Mouse (Mus musculus) spleen, adult 2 months (tissue): Measurements from ENCODE around the gene Txndc15. TPM values are rescaled to one million over a fixed set of nuclear protein-coding genes. Genes with fewer than 3 reads are reported as not detected.

Experiments
- DNase-seq, 2 experiments: peaks; one replicate each; pipeline versions ENCODE4 v3.0.0 to v3.0.0-alpha.2; 2012 to 2021; ENCODE audit warnings: low spot score in 2 of 2, low read depth in 1 of 2
- H3K27ac ChIP-seq: fragments of 200-500 bp; 2 replicates; pipeline ENCODE4 v1.5.1; 2012; ENCODE audit warnings: low read length, inconsistent platforms; ENCODE audit not compliant: insufficient read depth
- H3K27me3 ChIP-seq: fragments of 200-500 bp; 2 replicates; pipeline ENCODE4 v1.6.1; 2012; ENCODE audit warnings: mild to moderate bottlenecking, moderate library complexity, low read length, inconsistent platforms; ENCODE audit not compliant: control insufficient read depth, insufficient read depth
- H3K36me3 ChIP-seq: fragments of 200-500 bp; 2 replicates; pipeline ENCODE4 v1.6.1; 2012; ENCODE audit warnings: mild to moderate bottlenecking, low read length, inconsistent platforms; ENCODE audit not compliant: control insufficient read depth, insufficient read depth
- H3K4me1 ChIP-seq: fragments of 200-500 bp; 2 replicates; pipeline ENCODE4 v1.6.1; 2011; ENCODE audit warnings: inconsistent platforms; ENCODE audit not compliant: control insufficient read depth, insufficient read depth, insufficient read length
- H3K4me3 ChIP-seq: fragments of 200-500 bp; 2 replicates; pipeline ENCODE4 v1.5.1; 2011; ENCODE audit warnings: mild to moderate bottlenecking, inconsistent platforms; ENCODE audit not compliant: insufficient read depth, insufficient read length; ENCODE audit errors: extremely low read depth
- CTCF ChIP-seq: fragments of 200-500 bp; IDR thresholded peaks from 2 replicates; pipeline ENCODE4 v1.5.1; 2011; ENCODE audit warnings: mild to moderate bottlenecking, inconsistent platforms; ENCODE audit not compliant: insufficient read depth, insufficient read length, insufficient replicate concordance; ENCODE audit errors: extremely low read depth
- POLR2A ChIP-seq: fragments of 200-500 bp; IDR thresholded peaks from 2 replicates; pipeline ENCODE4 v1.6.1; 2011; ENCODE audit warnings: low read depth, low read length, inconsistent platforms
- WGBS: fragments of 180-500 bp; shearing (Covaris S2); methylation state at CpG from one replicate; pipeline ENCODE4 v1.1.7; 2018; 5-methylcytosine and 5-hydroxymethylcytosine counted together
- polyA plus RNA-seq: library from polyadenylated mRNA; depleted of rRNA; stranded (reverse); fragments of >200 nt; gene quantifications from 2 replicates; pipeline ENCODE4 v1.2.3, GENCODE M21; 2012; rRNA removed

Txndc15 gene
- polyA plus RNA-seq, 1 experiment: 18.6 TPM

DNA sequence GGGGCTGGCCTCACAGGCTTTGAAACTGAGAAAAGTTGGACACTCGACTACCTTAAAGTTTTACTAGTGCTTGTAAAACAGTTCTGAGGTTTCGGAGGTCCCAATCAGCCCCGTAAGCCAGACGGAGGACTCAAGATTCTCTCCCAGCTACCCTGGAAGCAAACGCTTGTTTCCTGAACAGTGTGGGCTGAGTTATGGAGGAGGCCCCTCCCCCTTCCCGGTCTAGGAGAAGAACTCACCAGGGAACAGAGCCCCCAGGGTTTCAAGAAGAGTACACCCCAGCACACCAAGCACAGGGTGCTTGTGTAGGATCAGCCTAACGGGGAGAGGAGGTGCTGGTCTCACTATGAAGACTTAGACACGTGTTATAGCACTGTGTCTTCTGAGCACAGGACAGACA, 42.3 kb downstream of the Txndc15 start:
- no peak for DNase-seq
- no peak overlapping the region for H3K27ac ChIP-seq
- 70% methylated on average over 8 of the region's 8 CpGs for WGBS
- no peak for TF ChIP-seq CTCF
- no peak for TF ChIP-seq POLR2A
- no peaks in the 10 kb centered on the region for H3K27me3 ChIP-seq
- H3K4me1 ChIP-seq: no peaks in the 10 kb centered on the region
- H3K4me3 ChIP-seq: no peak overlapping the region
- no peaks in the 10 kb centered on the region for H3K36me3 ChIP-seq

GRCm38 (mm10) chr13:55757645-55758044, 43.2 kb downstream of the Txndc15 start:
- no peak for DNase-seq
- no peak overlapping the region for H3K27ac ChIP-seq
- 99% methylated on average over 6 of the region's 6 CpGs for WGBS
- H3K27me3 ChIP-seq: no peaks in the 10 kb centered on the region
- H3K4me1 ChIP-seq: no peaks in the 10 kb centered on the region
- no peak for TF ChIP-seq POLR2A
- TF ChIP-seq CTCF: no peak
- H3K36me3 ChIP-seq: no peaks in the 10 kb centered on the region
- H3K4me3 ChIP-seq: no peak overlapping the region

- no peak for TF ChIP-seq POLR2A
- TF ChIP-seq CTCF: no peak
- DNase-seq: no peak
- WGBS: 84% methylated on average over 10 of the region's 10 CpGs
- no peaks in the 10 kb centered on the region for H3K27me3 ChIP-seq
- no peaks in the 10 kb centered on the region for H3K4me1 ChIP-seq
- H3K4me3 ChIP-seq: no peak overlapping the region
- H3K36me3 ChIP-seq: no peaks in the 10 kb centered on the region
- H3K27ac ChIP-seq: no peak overlapping the region
Measured at GRCm38 (mm10) chr13:55760576-55760975, 46.1 kb downstream of the Txndc15 start.

DNA sequence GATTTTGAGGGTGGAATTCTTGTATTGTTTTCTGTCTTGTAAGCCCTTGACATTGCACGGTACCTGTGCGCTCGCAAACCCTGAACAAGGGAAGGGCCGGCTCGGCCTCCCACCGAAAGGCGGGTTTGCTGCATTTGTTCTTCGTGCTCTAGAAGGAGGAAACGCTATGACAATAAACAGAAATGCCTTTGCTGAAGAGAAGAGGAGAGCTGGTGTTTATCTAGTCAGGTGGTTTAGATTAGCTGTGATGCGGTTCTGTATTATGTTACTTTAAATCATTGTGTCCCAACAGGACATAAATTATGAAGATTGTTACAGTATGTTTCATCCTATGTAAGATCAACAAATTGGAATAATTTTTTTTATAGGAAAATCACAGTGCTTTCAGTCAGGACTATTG, 47.0 kb downstream of the Txndc15 start:
- 93% methylated on average over 10 of the region's 10 CpGs for WGBS
- Histone ChIP-seq H3K27me3 (no peaks in the 10 kb centered on the region), H3K27ac (no peak overlapping the region), H3K4me1 (no peaks in the 10 kb centered on the region), H3K36me3 (no peaks in the 10 kb centered on the region), H3K4me3 (no peak overlapping the region)
- no peak for DNase-seq
- TF ChIP-seq POLR2A (no peak), CTCF (no peak)

DNA sequence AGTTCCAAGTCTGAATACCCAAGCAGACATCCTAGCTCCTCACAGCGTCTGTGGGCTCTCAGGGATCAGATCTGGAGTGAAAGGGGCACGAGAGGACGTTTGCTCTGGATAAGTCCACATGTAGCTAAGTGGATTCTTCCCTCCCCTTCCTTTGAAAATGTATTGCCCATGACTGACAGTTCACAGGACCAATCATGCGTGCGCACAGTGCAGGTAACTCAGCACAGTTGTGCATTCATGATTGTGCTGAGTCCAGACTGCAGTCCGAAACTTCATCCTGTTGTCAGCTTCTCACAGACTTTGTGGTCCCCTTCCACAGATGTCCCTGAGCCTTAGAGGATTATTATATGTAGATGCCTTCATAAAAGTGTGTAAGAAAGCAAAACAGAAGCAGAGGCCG, 59.9 kb downstream of the Txndc15 start:
- no peak for TF ChIP-seq CTCF
- no peak for TF ChIP-seq POLR2A

GRCm38 (mm10) chr13:55775056-55775455, 60.6 kb downstream of the Txndc15 start:
- H3K27ac ChIP-seq: no peak overlapping the region
- H3K4me3 ChIP-seq: no peak overlapping the region
- peaks cover 3% of the 10 kb centered on the region for H3K36me3 ChIP-seq
- WGBS: 84% methylated on average over 11 of the region's 11 CpGs
- no peaks in the 10 kb centered on the region for H3K4me1 ChIP-seq
- no peak for TF ChIP-seq POLR2A
- no peak for TF ChIP-seq CTCF
- no peaks in the 10 kb centered on the region for H3K27me3 ChIP-seq
- DNase-seq: no peak

More for the DNA sequence above, 59.9 kb downstream of the Txndc15 start:
- Histone ChIP-seq H3K27ac (no peak overlapping the region), H3K27me3 (no peaks in the 10 kb centered on the region), H3K36me3 (peaks cover 3% of the 10 kb centered on the region), H3K4me3 (no peak overlapping the region), H3K4me1 (no peaks in the 10 kb centered on the region)
- 94% methylated on average over 7 of the region's 7 CpGs for WGBS
- no peak for DNase-seq

Other genes starting within 250 kb of the Txndc15 start
- gene Dbn1, start 226.5 kb upstream of the Txndc15 start, polyA plus RNA-seq: 12.8 and 14.2 TPM in 2 replicates
- 38.3 and 46.2 TPM in 2 replicates for gene Pdlim7, start 201.0 kb upstream of the Txndc15 start, polyA plus RNA-seq
- 248 and 364 TPM in 2 replicates for gene Dok3, start 185.4 kb upstream of the Txndc15 start, polyA plus RNA-seq
- gene Ddx41, start 178.0 kb upstream of the Txndc15 start, polyA plus RNA-seq: 101 and 113 TPM in 2 replicates
- gene Fam193b, start 143.5 kb upstream of the Txndc15 start, polyA plus RNA-seq: 119 and 122 TPM in 2 replicates
- gene Tmed9, start 140.9 kb upstream of the Txndc15 start, polyA plus RNA-seq: 42.4 and 45.7 TPM in 2 replicates
- gene B4galt7, start 114.8 kb upstream of the Txndc15 start, polyA plus RNA-seq: 22.8 and 25.7 TPM in 2 replicates
- gene Caml, start 91.6 kb upstream of the Txndc15 start, polyA plus RNA-seq: 7.6 and 8.5 TPM in 2 replicates
- gene Ddx46, start 79.6 kb upstream of the Txndc15 start, polyA plus RNA-seq: 10.4 and 12.3 TPM in 2 replicates
- gene B230219D22Rik, start 21.5 kb upstream of the Txndc15 start, polyA plus RNA-seq: 16.2 and 18.2 TPM in 2 replicates
- gene Pcbd2, start 12.7 kb downstream of the Txndc15 start, polyA plus RNA-seq: 14.1 and 23.5 TPM in 2 replicates
- 0.06 TPM in 2 replicates for gene Catsper3, start 69.9 kb downstream of the Txndc15 start, polyA plus RNA-seq
- gene Pitx1, start 121.5 kb downstream of the Txndc15 start, polyA plus RNA-seq: not detected in 2 replicates